ENCODE assay signal across 8 mouse cellular contexts in the genomic region with DNA sequence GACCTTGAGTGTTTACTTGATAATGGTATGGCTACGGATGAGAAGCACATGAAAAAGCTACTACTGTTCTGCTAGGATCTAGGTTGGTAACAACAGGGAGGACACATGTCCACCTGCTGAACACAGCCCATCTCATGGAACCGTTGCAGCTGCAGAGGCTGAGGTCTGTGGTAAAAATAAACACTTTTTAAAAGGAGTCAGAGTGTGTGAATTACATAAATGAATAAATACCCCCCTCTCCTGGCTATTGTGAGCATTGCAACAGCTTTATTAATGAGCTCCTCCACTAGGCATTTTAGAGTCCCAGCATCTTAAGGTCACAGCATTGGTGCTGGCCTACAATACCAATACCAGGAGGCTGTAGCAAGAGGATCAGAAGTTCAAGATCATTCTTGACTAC. TPM values are rescaled to one million over a fixed set of nuclear protein-coding genes. Genes with fewer than 3 reads are reported as not detected.
DNase-seq lines count a peak whose midpoint lies in the region; ATAC-seq and TF ChIP-seq lines count a peak whose summit lies in the region.

No protein-coding gene starts in this region.

- intact Hi-C loops in left cerebral cortex, postnatal 25 days (cut with DNase I), result loop anchor here (2.0 to 5.0 kb wide), 3 partner anchors 63 to 178 kb away; no protein-coding TSS in a partner anchor

- peaks cover 7% of the 10 kb centered on the region for H3K4me1 ChIP-seq in intestine, embryonic 16.5 days (ENCODE audit: control insufficient read depth, insufficient read depth, low read length)
- H3K4me1 ChIP-seq in midbrain, postnatal 0 days (ENCODE audit: insufficient read depth, low read length), result no peaks in the 10 kb centered on the region

- no peak overlapping the region for H3K4me2 ChIP-seq in intestine, embryonic 16.5 days (ENCODE audit: low read depth, low read length)
- no peak overlapping the region for H3K4me2 ChIP-seq in midbrain, postnatal 0 days (ENCODE audit: low read depth, low read length, poor library complexity, severe bottlenecking)

- DNase-seq in right cerebral cortex, adult 18-20 months, result peak; percentile 70
- no peak for DNase-seq in right cerebral cortex, postnatal 25 days
- DNase-seq in cerebellum, adult 18-20 months, result peak; percentile 69 to 77
- DNase-seq in frontal cortex, postnatal 36 days (ENCODE audit: low spot score in 2 of 2), result peak; percentile 31 to 79
- DNase-seq in left cerebral cortex, postnatal 25 days (ENCODE audit: low spot score in 2 of 2), result peak; percentile 65 to 80
- DNase-seq in midbrain, postnatal 0 days (ENCODE audit: low spot score), result peak; percentile 85
- peak; percentile 32 for DNase-seq in testis, postnatal 14 days (ENCODE audit: low spot score)

- no peak overlapping the region for H3K4me3 ChIP-seq in intestine, embryonic 16.5 days (ENCODE audit: low read length)
- H3K4me3 ChIP-seq in midbrain, postnatal 0 days (ENCODE audit: low read depth, low read length), result no peak overlapping the region

- no peaks in the 10 kb centered on the region for H3K36me3 ChIP-seq in intestine, embryonic 16.5 days (ENCODE audit: control insufficient read depth, insufficient read depth, low read length)
- H3K36me3 ChIP-seq in midbrain, postnatal 0 days (ENCODE audit: insufficient read depth, low read length), result no peaks in the 10 kb centered on the region

- no peaks in the 10 kb centered on the region for H3K9me3 ChIP-seq in intestine, embryonic 16.5 days (ENCODE audit: control insufficient read depth, low read length)
- H3K9me3 ChIP-seq in midbrain, postnatal 0 days (ENCODE audit: low read length), result no peaks in the 10 kb centered on the region

- peak overlapping the region; percentile 83 for H3K27ac ChIP-seq in intestine, embryonic 16.5 days (ENCODE audit: low read length)
- no peak overlapping the region for H3K27ac ChIP-seq in midbrain, postnatal 0 days (ENCODE audit: low read depth, low read length)

- no peak overlapping the region for H3K9ac ChIP-seq in intestine, embryonic 16.5 days (ENCODE audit: low read depth, low read length)
- H3K9ac ChIP-seq in midbrain, postnatal 0 days (replicated peaks; ENCODE audit: low read length, poor library complexity, severe bottlenecking), result no peak overlapping the region

- H3K27me3 ChIP-seq in intestine, embryonic 16.5 days (replicated peaks; ENCODE audit: control insufficient read depth, insufficient read depth, low read length), result no peaks in the 10 kb centered on the region
- H3K27me3 ChIP-seq in midbrain, postnatal 0 days (ENCODE audit: insufficient read depth, low read length), result no peaks in the 10 kb centered on the region

- ATAC-seq in intestine, embryonic 16.5 days, result peak; percentile 61
- ATAC-seq in midbrain, postnatal 0 days (ENCODE audit: low FRiP score), result peak; percentile 52; the same call in 1 of the 2 replicates

- peak; percentile 90 for TF ChIP-seq CTCF in midbrain, postnatal 0 days (IDR thresholded peaks at IDR 0.05)

- whole genome bisulfite sequencing in intestine, embryonic 16.5 days, result 15% methylated on average over 2 of the region's 2 CpGs
- WGBS in midbrain, postnatal 0 days, result 38% methylated on average over 2 of the region's 2 CpGs

RNA-seq across cellular contexts. Expression of a gene that starts 10.1 kb away (rescaled TPM):
- not detected in 2 replicates for polyA plus RNA-seq in intestine, embryonic 16.5 days (2015; fragmentation: Nextera tagmentation; extraction: Ambion mirVana)
- not detected for total RNA-seq in left cerebral cortex, postnatal 25 days (2021)
- total RNA-seq in midbrain, postnatal 0 days (2014; rRNA removed), result not detected in 2 replicates
- polyA plus RNA-seq in midbrain, postnatal 0 days (2015; fragmentation: Nextera tagmentation; extraction: Ambion mirVana), result not detected in 2 replicates

RNA-seq across cellular contexts. Expression of a gene that starts 18.4 kb away (rescaled TPM):
- 7.4 and 9.1 TPM in 2 replicates for polyA plus RNA-seq in intestine, embryonic 16.5 days (2015; fragmentation: Nextera tagmentation; extraction: Ambion mirVana)
- 10 to 100 TPM; 65.8 to 69.4 TPM for total RNA-seq in left cerebral cortex, postnatal 25 days (2021)
- 47.1 and 51.0 TPM in 2 replicates for total RNA-seq in midbrain, postnatal 0 days (2014; rRNA removed)
- 8.5 and 11.0 TPM in 2 replicates for polyA plus RNA-seq in midbrain, postnatal 0 days (2015; fragmentation: Nextera tagmentation; extraction: Ambion mirVana)

RNA-seq across cellular contexts. Expression of a gene that starts 19.8 kb away (rescaled TPM):
- 16.1 and 17.1 TPM in 2 replicates for polyA plus RNA-seq in intestine, embryonic 16.5 days (2015; fragmentation: Nextera tagmentation; extraction: Ambion mirVana)
- 1 to 10 TPM; 1.9 to 3.4 TPM for total RNA-seq in left cerebral cortex, postnatal 25 days (2021)
- 4.8 and 5.3 TPM in 2 replicates for total RNA-seq in midbrain, postnatal 0 days (2014; rRNA removed)
- polyA plus RNA-seq in midbrain, postnatal 0 days (2015; fragmentation: Nextera tagmentation; extraction: Ambion mirVana), result 5.7 and 6.8 TPM in 2 replicates
